Mouse (Mus musculus) cerebellum, postnatal 14 days (tissue): ENCODE data around the gene Fbxw25.
"Not testable (repeated sequence)": the region's sequence is repeated elsewhere in the genome, so short reads cannot be mapped to it uniquely, and the experiment has no call there.

Experiments used
- DNase-seq, 2 experiments: peaks; one replicate each; pipeline ENCODE4 v3.0.0; 2021; ENCODE audit warnings: mixed read lengths in 2 of 2

Gene Fbxw25

GRCm38 (mm10) chr9:109664552-109664951 lies at the start of gene Fbxw25:
TSS of gene Fbxw25 (minus strand) at chr9:109664652.
- not testable (repeated sequence) for DNase-seq

DNA sequence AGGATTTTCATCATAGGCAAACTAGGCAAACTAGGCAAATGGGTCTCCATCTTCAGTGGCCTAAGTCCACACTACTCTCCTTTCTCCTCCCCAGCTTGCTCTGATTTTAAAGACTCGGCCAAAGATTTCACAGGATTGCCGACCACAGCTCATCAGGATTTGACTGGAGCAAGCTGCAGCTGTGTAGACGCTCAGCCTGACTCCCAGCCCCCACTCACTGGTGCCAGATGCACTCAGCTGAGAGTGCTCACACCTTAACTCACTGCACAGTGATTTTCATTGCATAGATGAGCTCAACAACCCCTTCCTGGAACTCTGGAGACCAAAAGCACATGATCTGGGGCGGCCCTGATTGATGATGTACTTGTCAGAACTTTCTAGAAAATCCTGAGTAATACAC lies 38.1 kb upstream of the Fbxw25 start, which contains the start of gene Fbxw18:
TSS of gene Fbxw18 (minus strand) at position 101 of the 400 bp plus-strand sequence.
- not testable (repeated sequence) for DNase-seq

DNA sequence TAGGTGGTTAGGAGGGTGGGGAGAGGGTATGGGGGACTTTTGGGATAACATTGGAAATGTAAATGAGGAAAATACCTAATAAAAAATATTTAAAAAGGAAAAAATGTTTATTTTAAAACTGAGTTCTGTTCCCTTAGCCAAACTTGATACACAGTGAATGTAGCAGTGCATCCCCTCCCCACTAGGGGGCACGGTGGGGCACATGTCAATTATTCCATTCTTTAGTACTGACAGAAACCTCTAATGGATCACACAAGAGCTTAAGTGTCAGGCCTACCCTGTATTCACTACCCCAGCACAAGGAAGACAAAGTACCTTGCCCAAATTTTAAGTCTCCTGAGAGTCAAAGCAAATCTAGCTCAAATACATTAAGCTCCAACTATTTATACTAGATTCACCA lies 20.8 kb upstream of the Fbxw25 start:
- DNase-seq = peak; percentile 52 to 68

DNA sequence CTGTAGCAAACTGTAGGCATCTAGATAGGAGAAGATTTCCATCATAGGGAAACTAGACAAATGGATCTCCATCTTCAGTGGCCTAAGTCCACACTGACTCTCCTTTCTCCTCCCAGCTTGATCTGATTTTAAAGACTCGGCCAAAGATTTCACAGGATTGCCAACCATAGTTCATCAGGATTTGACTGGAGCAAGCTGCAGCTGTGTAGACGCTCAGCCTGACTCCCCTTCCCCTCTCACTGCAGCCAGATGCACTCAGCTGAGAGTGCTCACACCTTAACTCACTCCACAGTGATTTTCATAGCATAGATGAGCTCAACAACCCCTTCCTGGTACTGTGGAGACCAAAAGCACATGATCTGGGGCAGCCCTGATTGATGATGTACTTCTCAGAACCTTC lies 38.5 kb downstream of the Fbxw25 start, which contains the start of gene Fbxw24:
TSS of gene Fbxw24 (minus strand) at position 101 of the 400 bp plus-strand sequence.
- not testable (repeated sequence) for DNase-seq

DNA sequence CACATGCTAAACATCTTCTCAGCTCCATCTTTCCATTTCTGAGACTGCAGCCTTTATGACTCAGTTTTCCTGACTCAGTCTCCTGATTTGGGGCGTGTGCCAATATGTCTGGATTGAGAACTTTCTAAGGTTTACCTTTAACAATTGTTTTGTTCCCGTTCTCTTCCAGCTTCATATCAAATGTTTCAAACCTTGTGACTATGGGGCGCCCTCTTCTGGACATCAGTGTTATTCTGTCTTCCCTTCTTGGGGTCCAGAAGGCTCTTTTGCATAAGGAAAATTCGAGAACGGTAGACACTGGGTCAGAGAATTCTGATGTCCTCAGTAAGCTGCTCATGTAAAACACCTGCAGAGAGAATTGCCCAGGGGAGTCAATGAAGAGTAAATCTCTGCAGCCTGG lies 57.6 kb downstream of the Fbxw25 start:
- DNase-seq = peak; percentile 18 to 41

- DNase-seq = peak in 1 of 2 experiments; percentile 3
Measured at GRCm38 (mm10) chr9:109602128-109602527, 62.3 kb downstream of the Fbxw25 start.

DNA sequence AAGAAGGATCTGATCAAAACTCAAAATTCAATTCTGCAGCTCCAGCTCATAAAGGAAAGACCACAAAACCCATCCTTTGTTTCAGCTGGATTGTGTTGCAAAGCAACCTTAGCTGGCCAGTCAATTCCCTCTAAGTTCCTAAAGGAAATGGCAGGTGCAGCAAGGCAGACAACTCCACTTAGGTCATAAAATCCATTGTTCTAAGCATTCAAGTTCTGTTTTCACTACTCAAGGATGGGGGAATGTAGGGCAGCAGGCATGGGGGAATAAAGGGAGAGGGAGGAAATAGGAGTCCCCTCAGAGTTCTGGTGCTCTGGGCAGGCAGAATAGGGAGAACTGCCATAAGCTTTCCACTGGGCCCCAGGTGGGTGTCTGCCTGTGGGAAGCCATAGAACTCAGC lies 67.2 kb downstream of the Fbxw25 start:
- DNase-seq = no peak
